Mouse (Mus musculus): ENCODE measurements around the gene Casp6. TPM values are rescaled to one million over a fixed set of nuclear protein-coding genes. Genes with fewer than 3 reads are reported as not detected.

Gene Casp6
- total and polyA plus RNA-seq, 2 experiments from 2014 or later, result 20.8 to 48.7 TPM

DNA sequence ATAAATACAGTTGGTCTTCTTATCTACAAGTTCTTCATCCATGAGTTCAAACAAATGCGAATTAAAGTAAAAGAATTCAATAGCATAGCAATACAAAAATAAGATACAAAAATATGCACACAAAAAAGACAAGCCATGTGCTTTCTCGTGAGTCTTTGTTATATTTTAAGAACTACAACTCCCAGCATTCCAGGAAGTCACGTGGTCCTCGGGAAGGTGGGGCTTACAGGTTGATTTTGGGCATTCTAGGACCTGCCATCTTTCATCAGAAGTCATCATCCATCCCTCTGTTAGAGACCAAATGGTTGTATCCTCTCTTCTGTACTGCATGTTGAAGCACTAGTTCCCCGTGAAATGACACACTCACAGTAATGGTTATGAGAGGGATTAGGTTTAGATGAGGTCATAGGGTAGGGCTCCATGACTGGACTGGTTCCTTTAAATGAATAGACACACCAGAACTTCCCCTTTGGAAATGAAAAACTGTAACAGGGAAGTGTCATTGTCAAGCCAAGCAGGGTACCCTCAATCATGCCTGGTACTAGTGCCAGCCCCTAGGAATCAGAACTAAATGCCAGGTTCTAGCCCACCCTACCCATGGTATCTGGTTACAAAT lies 48.0 kb downstream of the Casp6 start:
- Histone ChIP-seq H3K27me3 (ENCODE audit: control insufficient read depth, insufficient read depth, low read length) (no peaks in the 10 kb centered on the region), H3K4me1 (ENCODE audit: control insufficient read depth, insufficient read depth) (no peaks in the 10 kb centered on the region), H3K36me3 (replicated peaks; ENCODE audit: control insufficient read depth, insufficient read depth, low read length) (no peaks in the 10 kb centered on the region), H3K9ac (replicated peaks; ENCODE audit: low read depth, low read length) (no peak overlapping the region), H3K27ac (ENCODE audit: low read depth) (no peak overlapping the region), H3K4me3 (ENCODE audit: low read depth, low read length) (no peak overlapping the region), H3K9me3 (replicated peaks; ENCODE audit: control insufficient read depth, low read length) (no peaks in the 10 kb centered on the region), H3K4me2 (ENCODE audit: low read depth, low read length) (no peak overlapping the region)
- DNase-seq (ENCODE audit: low spot score), result no peak
- no peak for TF ChIP-seq CTCF (IDR thresholded peaks at IDR 0.05; ENCODE audit: low read depth)
- TF ChIP-seq EP300 (IDR thresholded peaks at IDR 0.05; ENCODE audit: low read depth), result no peak
- no peak for ATAC-seq (ENCODE audit: insufficient read depth, low read depth)
- 74% methylated on average over 5 of the region's 5 CpGs for WGBS

GRCm38 (mm10) chr3:129953296-129953695 lies 52.1 kb downstream of the Casp6 start:
- Histone ChIP-seq H3K27ac (ENCODE audit: low read depth) (no peak overlapping the region), H3K36me3 (replicated peaks; ENCODE audit: control insufficient read depth, insufficient read depth, low read length) (no peaks in the 10 kb centered on the region), H3K9me3 (replicated peaks; ENCODE audit: control insufficient read depth, low read length) (no peaks in the 10 kb centered on the region), H3K27me3 (ENCODE audit: control insufficient read depth, insufficient read depth, low read length) (no peaks in the 10 kb centered on the region), H3K4me3 (ENCODE audit: low read depth, low read length) (no peak overlapping the region), H3K4me2 (ENCODE audit: low read depth, low read length) (no peak overlapping the region), H3K9ac (replicated peaks; ENCODE audit: low read depth, low read length) (no peak overlapping the region), H3K4me1 (ENCODE audit: control insufficient read depth, insufficient read depth) (no peaks in the 10 kb centered on the region)
- ATAC-seq (ENCODE audit: insufficient read depth, low read depth) (no peak), DNase-seq (ENCODE audit: low spot score) (no peak)
- TF ChIP-seq CTCF (IDR thresholded peaks at IDR 0.05; ENCODE audit: low read depth) (no peak), EP300 (IDR thresholded peaks at IDR 0.05; ENCODE audit: low read depth) (no peak)
- 84% methylated on average over 4 of the region's 4 CpGs for WGBS

DNA sequence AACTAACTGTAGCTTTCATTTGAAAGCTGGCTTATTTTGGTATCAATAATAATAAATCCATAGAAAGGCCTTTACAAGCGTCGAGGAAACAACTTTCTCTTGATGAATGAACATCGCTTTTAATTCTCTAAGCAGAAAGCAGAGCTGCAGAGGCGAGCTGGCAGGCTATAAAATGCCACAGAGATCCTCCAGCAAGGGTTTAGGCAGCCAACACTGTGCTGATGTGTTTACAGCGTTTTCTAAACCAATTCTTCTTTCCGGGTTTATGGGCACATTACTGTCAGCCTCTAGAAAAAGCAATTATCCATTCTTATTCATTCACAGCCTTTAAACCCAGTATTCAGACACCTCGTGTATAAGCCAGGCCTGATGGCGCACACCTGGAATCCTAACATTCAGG lies 61.3 kb downstream of the Casp6 start:
- WGBS, result 82% methylated on average over 8 of the region's 8 CpGs
- Histone ChIP-seq H3K9ac (replicated peaks; ENCODE audit: low read depth, low read length) (no peak overlapping the region), H3K36me3 (replicated peaks; ENCODE audit: control insufficient read depth, insufficient read depth, low read length) (no peaks in the 10 kb centered on the region), H3K9me3 (replicated peaks; ENCODE audit: control insufficient read depth, low read length) (no peaks in the 10 kb centered on the region), H3K27me3 (ENCODE audit: control insufficient read depth, insufficient read depth, low read length) (no peaks in the 10 kb centered on the region), H3K27ac (ENCODE audit: low read depth) (no peak overlapping the region), H3K4me3 (ENCODE audit: low read depth, low read length) (no peak overlapping the region), H3K4me1 (ENCODE audit: control insufficient read depth, insufficient read depth) (no peaks in the 10 kb centered on the region), H3K4me2 (ENCODE audit: low read depth, low read length) (no peak overlapping the region)
- ATAC-seq (ENCODE audit: insufficient read depth, low read depth) (no peak), DNase-seq (ENCODE audit: low spot score) (no peak)
- TF ChIP-seq EP300 (IDR thresholded peaks at IDR 0.05; ENCODE audit: low read depth), result no peak
- TF ChIP-seq CTCF (IDR thresholded peaks at IDR 0.05; ENCODE audit: low read depth), result no peak

Other genes starting within 250 kb of the Casp6 start
- 2.6 and 12.4 TPM in 2 replicates for gene Egf, start 146.1 kb upstream of the Casp6 start, total RNA-seq (2014; rRNA removed; ENCODE audit: low replicate concordance)
- 1.9 and 2.4 TPM in 2 replicates for gene Egf, start 146.1 kb upstream of the Casp6 start, polyA plus RNA-seq (2015; fragmentation: Nextera tagmentation; extraction: Ambion mirVana)
- gene Lrit3, start 97.4 kb upstream of the Casp6 start, total RNA-seq (2014; rRNA removed; ENCODE audit: low replicate concordance), result not detected in 2 replicates
- not detected in 2 replicates for gene Lrit3, start 97.4 kb upstream of the Casp6 start, polyA plus RNA-seq (2015; fragmentation: Nextera tagmentation; extraction: Ambion mirVana)
- not detected in 2 replicates for gene Rrh, start 78.8 kb upstream of the Casp6 start, total RNA-seq (2014; rRNA removed; ENCODE audit: low replicate concordance)
- 0.11 TPM in 1 of 2 replicates, not detected in the other for gene Rrh, start 78.8 kb upstream of the Casp6 start, polyA plus RNA-seq (2015; fragmentation: Nextera tagmentation; extraction: Ambion mirVana)
- gene Gar1, start 70.0 kb upstream of the Casp6 start, total RNA-seq (2014; rRNA removed; ENCODE audit: low replicate concordance), result 0.11 and 0.85 TPM in 2 replicates
- gene Gar1, start 70.0 kb upstream of the Casp6 start, polyA plus RNA-seq (2015; fragmentation: Nextera tagmentation; extraction: Ambion mirVana), result 14.7 and 15.6 TPM in 2 replicates
- 0.27 and 2.4 TPM in 2 replicates for gene Cfi, start 65.5 kb upstream of the Casp6 start, total RNA-seq (2014; rRNA removed; ENCODE audit: low replicate concordance)
- 1.0 TPM in 2 replicates for gene Cfi, start 65.5 kb upstream of the Casp6 start, polyA plus RNA-seq (2015; fragmentation: Nextera tagmentation; extraction: Ambion mirVana)
- 48.7 and 52.2 TPM in 2 replicates for gene Pla2g12a, start 22.8 kb upstream of the Casp6 start, total RNA-seq (2014; rRNA removed; ENCODE audit: low replicate concordance)
- gene Pla2g12a, start 22.8 kb upstream of the Casp6 start, polyA plus RNA-seq (2015; fragmentation: Nextera tagmentation; extraction: Ambion mirVana), result 44.1 and 50.2 TPM in 2 replicates
- 4.3 TPM in 1 of 2 replicates, not detected in the other for gene Mcub, start 68.8 kb downstream of the Casp6 start, total RNA-seq (2014; rRNA removed; ENCODE audit: low replicate concordance)
- 2.8 TPM in 2 replicates for gene Mcub, start 68.8 kb downstream of the Casp6 start, polyA plus RNA-seq (2015; fragmentation: Nextera tagmentation; extraction: Ambion mirVana)
- gene Sec24b, start 160.1 kb downstream of the Casp6 start, total RNA-seq (2014; rRNA removed; ENCODE audit: low replicate concordance), result 22.7 and 57.0 TPM in 2 replicates
- gene Sec24b, start 160.1 kb downstream of the Casp6 start, polyA plus RNA-seq (2015; fragmentation: Nextera tagmentation; extraction: Ambion mirVana), result 12.9 TPM in 2 replicates
- gene Col25a1, start 230.1 kb downstream of the Casp6 start, total RNA-seq (2014; rRNA removed; ENCODE audit: low replicate concordance), result 0.92 and 2.0 TPM in 2 replicates
- gene Col25a1, start 230.1 kb downstream of the Casp6 start, polyA plus RNA-seq (2015; fragmentation: Nextera tagmentation; extraction: Ambion mirVana), result 0.67 and 0.71 TPM in 2 replicates